Mouse (Mus musculus) midbrain, embryonic 12.5 days (tissue): ENCODE measurements around the gene Rpl3l. TPM values are rescaled to one million over a fixed set of nuclear protein-coding genes. Genes with fewer than 3 reads are reported as not detected.

Source experiments
- ATAC-seq: fragments of 200-750 bp; cut with Nextera tagmentation; 2 replicates; pipeline ENCODE4 v1.8.0; 2017; ENCODE audit warnings: low read depth, moderate TSS enrichment, moderate library complexity; ENCODE audit not compliant: low FRiP score
- H3K27ac ChIP-seq: fragments of 300-500 bp; sonication (generic); replicated peaks from 2 replicates; pipeline ENCODE4 v1.5.1; 2016; ENCODE audit warnings: mild to moderate bottlenecking
- H3K27me3 ChIP-seq: fragments of 300-500 bp; sonication (generic); 2 replicates; pipeline ENCODE4 v1.6.1; 2016; ENCODE audit warnings: mild to moderate bottlenecking
- H3K36me3 ChIP-seq: fragments of 300-500 bp; sonication (generic); 2 replicates; pipeline ENCODE4 v1.6.1; 2016
- H3K4me1 ChIP-seq: fragments of 300-500 bp; sonication (generic); 2 replicates; pipeline ENCODE4 v1.6.1; 2016
- H3K4me2 ChIP-seq: fragments of 300-500 bp; sonication (generic); replicated peaks from 2 replicates; pipeline ENCODE4 v1.6.1; 2016; ENCODE audit warnings: mild to moderate bottlenecking, moderate library complexity
- H3K4me3 ChIP-seq: fragments of 300-500 bp; sonication (generic); 2 replicates; pipeline ENCODE4 v1.5.1; 2016; ENCODE audit warnings: mild to moderate bottlenecking
- H3K9ac ChIP-seq: fragments of 300-500 bp; sonication (generic); replicated peaks from 2 replicates; pipeline ENCODE4 v1.6.1; 2016; ENCODE audit warnings: mild to moderate bottlenecking, moderate library complexity
- H3K9me3 ChIP-seq: fragments of 300-500 bp; sonication (generic); 2 replicates; pipeline ENCODE4 v1.6.1; 2016; ENCODE audit warnings: mild to moderate bottlenecking
- WGBS: fragments of 180-500 bp; shearing (Covaris S2); methylation state at CpG from one replicate; pipeline ENCODE4 v1.1.7; 2016; 5-methylcytosine and 5-hydroxymethylcytosine counted together
- polyA plus RNA-seq: library from polyadenylated mRNA; unstranded; fragments of >200 nt; fragmentation: Nextera tagmentation; extraction: Ambion mirVana; gene quantifications from 2 replicates; pipeline ENCODE4 v1.2.1, GENCODE M21; 2016

The Rpl3l gene
- polyA plus RNA-seq, 1 experiment from 2014 or later, result not detected

DNA sequence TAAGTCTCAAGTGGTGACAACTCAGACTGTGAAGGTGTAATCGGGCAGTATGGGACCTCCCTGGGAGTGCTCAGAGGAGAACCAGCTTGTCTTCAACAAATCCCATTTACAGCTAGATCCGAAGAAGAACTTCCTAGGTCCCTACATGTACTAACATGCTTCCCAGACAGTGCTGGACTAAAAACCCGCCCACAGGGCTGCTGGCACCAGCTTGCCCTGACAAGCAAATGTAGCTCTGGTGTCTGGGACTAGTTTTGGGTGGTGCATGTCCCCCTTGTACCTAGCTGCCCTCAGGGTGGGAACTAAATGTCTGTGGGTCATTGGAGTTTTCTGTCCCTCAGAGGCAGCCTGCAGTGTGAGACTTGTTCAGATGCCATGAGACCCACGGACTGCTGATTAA is 23.9 kb downstream of the Rpl3l start:
- Histone ChIP-seq H3K9ac (no peak overlapping the region), H3K27me3 (peaks cover 86% of the 10 kb centered on the region), H3K4me3 (no peak overlapping the region), H3K9me3 (no peaks in the 10 kb centered on the region), H3K4me1 (peaks cover 14% of the 10 kb centered on the region), H3K27ac (no peak overlapping the region), H3K36me3 (no peaks in the 10 kb centered on the region), H3K4me2 (no peak overlapping the region)
- no peak for ATAC-seq
- 21% methylated on average over 4 of the region's 4 CpGs for WGBS

DNA sequence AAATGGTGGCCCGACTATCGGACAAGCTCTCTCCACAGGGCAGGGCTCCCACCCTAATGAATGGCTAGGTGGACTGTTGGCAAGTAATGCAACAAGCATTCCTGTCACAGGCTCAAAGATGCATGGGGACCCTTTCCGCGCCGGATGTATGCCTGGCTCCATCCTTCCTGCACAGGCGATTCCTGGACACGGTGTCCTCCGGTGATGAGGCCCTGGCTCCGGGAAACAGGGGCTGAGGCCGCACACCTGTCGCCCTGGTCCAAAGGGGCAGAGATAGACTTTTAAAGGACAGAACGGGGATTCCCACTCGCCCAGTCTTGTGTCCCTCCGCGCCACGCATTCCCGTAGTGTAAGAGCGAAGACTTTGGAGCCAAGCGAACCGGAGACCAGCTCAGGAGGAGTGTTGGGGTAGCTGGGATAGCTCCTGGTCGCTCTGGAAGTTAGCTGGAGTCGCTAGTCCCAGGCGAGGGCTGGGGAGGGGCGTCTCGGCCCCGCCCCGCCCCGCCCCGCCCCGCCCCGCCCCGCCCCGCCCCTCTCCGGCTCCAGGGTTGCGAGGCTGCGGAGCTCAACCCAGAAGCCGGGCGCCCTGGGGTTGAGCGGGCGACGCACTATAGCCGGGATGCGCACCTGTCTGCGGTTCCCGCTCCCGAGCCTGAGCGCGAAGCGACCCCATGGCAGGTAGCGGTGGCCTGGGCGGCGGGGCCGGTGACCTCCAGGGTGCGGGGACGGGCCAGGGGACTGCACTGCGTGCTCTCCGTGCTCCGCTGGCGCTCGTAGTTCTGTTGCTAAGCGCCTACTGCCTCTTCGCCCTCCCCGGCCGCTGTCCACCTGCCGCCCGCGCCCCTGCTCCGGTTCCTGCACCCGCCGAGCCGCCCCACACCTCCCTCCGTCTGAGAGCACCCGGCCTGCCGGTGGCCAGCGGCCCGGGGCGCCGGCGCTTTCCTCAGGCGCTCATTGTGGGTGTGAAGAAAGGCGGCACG is 25.1 kb downstream of the Rpl3l start, which contains the start of gene Hs3st6:
Gene Hs3st6 (plus strand): TSS at position 574 of the 980 bp plus-strand sequence.
- Histone ChIP-seq H3K9ac (peak within 1 kb of the TSS; percentile 47), H3K27ac (no peak within 1 kb of the TSS), H3K4me2 (peak within 1 kb of the TSS; percentile 96), H3K4me1 (peaks cover 14% of the 10 kb centered on the region), H3K4me3 (peak within 1 kb of the TSS; percentile 55), H3K27me3 (peaks cover 82% of the 10 kb centered on the region), H3K36me3 (no peaks in the 10 kb centered on the region), H3K9me3 (no peaks in the 10 kb centered on the region)
- peak; percentile 75 for ATAC-seq
- WGBS, result 1% methylated on average over 58 of the region's 82 CpGs

DNA sequence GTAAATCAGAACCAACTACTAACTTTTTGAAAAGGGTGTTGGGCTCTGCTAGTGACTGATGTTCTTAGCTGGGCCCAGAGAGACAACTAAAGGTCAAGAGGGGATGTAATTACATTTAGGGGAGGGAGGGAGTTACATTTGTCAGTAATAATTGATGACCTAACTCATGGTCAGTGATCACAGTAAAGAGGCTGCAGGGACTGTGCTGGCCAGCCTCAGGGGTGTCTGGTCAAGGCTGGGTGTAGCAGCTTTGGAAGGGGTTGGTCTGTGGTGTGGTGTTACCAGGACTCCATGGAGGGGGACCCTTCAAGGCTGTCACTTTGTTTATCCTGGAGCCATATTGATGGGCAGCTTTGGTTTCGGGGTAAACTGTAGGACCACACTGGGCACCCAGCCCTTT is 29.8 kb downstream of the Rpl3l start:
- Histone ChIP-seq H3K9me3 (no peaks in the 10 kb centered on the region), H3K27me3 (peaks cover 57% of the 10 kb centered on the region), H3K4me1 (peaks cover 10% of the 10 kb centered on the region), H3K9ac (no peak overlapping the region), H3K4me2 (no peak overlapping the region), H3K27ac (no peak overlapping the region), H3K4me3 (no peak overlapping the region), H3K36me3 (no peaks in the 10 kb centered on the region)
- ATAC-seq, result no peak
- WGBS, result 94% methylated on average over 1 of the region's 1 CpGs

DNA sequence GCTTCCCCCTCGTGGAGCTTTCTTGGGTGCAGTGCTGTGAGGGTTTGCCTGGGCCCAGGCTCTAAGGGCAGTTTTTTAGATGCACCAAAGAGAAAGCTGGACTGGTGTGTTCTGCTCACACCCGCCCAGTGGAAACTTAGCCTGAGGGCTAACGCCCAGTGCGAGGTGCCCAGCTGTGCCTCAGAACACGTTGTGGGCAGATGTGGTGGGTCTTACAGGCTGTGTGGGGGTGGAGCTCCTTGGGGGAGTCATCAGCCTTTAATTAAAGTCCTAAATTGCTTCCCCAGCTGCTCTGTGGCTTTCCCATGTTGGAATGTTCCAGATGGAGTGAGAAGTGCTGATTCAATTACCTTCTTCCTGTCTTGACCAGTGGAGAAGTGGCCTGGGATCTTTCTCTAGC is 33.5 kb downstream of the Rpl3l start:
- ATAC-seq, result no peak
- Histone ChIP-seq H3K27me3 (peaks cover 20% of the 10 kb centered on the region), H3K4me2 (no peak overlapping the region), H3K4me1 (no peaks in the 10 kb centered on the region), H3K9ac (no peak overlapping the region), H3K36me3 (no peaks in the 10 kb centered on the region), H3K27ac (no peak overlapping the region), H3K4me3 (no peak overlapping the region), H3K9me3 (no peaks in the 10 kb centered on the region)
- WGBS, result 59% methylated on average over 5 of the region's 5 CpGs

DNA sequence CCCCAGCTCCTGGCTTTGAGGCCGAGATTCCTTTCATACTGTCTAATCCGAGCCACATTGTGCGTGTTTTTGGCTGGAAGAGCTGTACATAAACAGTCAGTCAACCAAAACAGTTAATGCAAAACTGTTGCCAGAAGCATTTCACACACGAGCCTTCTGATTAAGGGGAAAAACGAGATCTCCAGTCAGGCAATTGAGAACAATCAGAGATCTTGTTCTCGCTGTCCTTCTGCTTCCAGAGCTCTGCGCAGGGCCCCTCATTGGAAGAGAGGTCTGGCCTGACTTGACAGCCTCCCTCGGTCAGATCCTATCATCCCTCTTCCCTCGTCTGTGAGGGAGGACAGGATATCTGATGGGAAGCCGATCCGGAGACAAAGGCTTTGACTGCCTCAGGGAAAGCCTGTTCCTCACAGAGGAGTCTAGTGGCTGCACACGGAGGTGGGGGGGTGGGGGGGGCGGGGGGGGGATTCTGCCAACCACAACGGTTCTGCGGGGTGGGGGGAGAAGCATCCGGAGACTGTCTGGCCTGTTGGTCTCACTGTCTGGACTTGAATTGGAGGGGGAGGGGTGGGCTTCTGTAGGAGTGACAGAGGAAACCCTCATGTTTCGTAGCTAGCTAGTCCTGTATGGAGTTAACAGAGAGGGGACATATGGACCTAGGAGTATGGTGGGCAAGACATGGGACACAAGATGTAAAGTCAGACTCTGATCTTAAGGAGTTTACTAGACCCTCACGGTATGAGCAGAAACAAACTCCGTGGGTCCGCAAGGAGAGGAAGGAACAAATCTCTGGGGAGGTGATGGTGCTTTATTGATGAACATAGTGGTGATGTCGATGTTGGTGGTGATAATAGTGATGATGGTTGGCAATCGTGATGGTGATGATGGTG is 37.6 kb downstream of the Rpl3l start:
- H3K36me3 ChIP-seq, result no peaks in the 10 kb centered on the region
- H3K9me3 ChIP-seq, result no peaks in the 10 kb centered on the region
- H3K4me3 ChIP-seq, result no peak overlapping the region
- H3K4me1 ChIP-seq, result 0 out of 2 replicates have a peak, but pooled peaks cover 3% of the 10 kb centered on the region
- 58% methylated on average over 21 of the region's 22 CpGs for WGBS
- ATAC-seq, result no peak
- H3K9ac ChIP-seq, result no peak overlapping the region
- no peak overlapping the region for H3K4me2 ChIP-seq
- no peak overlapping the region; the same call in 1 of the 2 replicates for H3K27ac ChIP-seq
- peaks cover 13% of the 10 kb centered on the region; the same call in 1 of the 2 replicates for H3K27me3 ChIP-seq

DNA sequence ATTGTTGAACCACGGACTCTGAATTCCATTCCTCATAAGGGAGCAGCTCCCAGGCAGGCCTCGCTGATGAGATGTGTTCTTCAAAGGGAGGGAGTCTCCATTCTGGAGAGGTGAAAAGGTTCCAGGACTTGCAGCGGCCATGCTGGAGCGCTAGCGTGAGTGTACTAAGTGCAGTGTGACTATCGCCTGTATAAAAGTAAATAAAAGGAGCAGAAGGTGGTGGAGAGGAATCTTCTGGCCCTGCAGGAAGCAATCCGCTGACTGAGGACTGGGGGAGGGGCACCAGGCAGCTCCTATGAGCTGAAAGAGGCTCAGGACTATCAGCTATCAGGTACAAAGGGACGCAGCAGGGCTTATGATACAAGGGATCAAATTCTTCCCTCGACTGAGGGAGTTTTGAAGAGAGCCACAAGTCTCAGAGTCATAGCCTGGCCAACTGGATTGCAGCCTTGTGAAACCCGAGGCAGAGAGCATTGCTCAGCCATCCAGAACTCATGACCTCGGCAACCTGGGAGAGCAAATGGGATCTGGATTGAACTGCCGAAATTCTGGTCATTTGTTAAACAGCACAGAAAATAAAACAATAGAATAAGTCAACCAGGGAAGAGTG is 38.8 kb downstream of the Rpl3l start:
- no peak for ATAC-seq
- Histone ChIP-seq H3K4me1 (0 out of 2 replicates have a peak, but pooled peaks cover 3% of the 10 kb centered on the region), H3K4me2 (no peak overlapping the region), H3K36me3 (no peaks in the 10 kb centered on the region), H3K9me3 (no peaks in the 10 kb centered on the region), H3K27me3 (peaks cover 9% of the 10 kb centered on the region; the same call in 1 of the 2 replicates), H3K27ac (no peak overlapping the region), H3K4me3 (no peak overlapping the region), H3K9ac (no peak overlapping the region)
- WGBS, result 24% methylated on average over 12 of the region's 12 CpGs

DNA sequence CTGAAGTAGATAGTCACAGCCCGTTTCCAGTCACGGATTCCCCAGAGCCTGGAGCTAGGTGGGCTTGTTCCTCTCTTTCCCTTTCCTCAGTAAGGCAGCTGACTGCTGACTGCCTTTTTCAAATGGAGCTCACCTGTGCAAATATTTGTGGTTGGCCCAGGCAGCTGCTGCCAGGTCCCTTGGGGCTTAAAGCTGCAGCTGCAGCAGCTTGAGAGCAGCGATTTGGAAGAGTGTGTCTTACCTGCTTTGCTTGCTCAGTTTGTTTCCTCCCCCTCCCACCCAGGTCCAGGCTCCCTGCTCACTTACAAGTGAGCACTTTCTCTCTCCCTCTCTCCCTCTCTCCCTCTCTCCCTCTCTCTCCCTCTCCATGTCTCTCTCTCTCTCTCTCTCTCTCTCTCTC is 41.5 kb downstream of the Rpl3l start:
- H3K36me3 ChIP-seq, result no peaks in the 10 kb centered on the region
- no peak overlapping the region for H3K27ac ChIP-seq
- H3K4me3 ChIP-seq, result no peak overlapping the region
- 0 out of 2 replicates have a peak, but pooled peaks cover 3% of the 10 kb centered on the region for H3K4me1 ChIP-seq
- peaks cover 7% of the 10 kb centered on the region; the same call in 1 of the 2 replicates for H3K27me3 ChIP-seq
- H3K9me3 ChIP-seq, result no peaks in the 10 kb centered on the region
- no peak overlapping the region for H3K4me2 ChIP-seq
- H3K9ac ChIP-seq, result no peak overlapping the region
- WGBS, result 45% methylated on average over 3 of the region's 3 CpGs
- ATAC-seq, result no peak

DNA sequence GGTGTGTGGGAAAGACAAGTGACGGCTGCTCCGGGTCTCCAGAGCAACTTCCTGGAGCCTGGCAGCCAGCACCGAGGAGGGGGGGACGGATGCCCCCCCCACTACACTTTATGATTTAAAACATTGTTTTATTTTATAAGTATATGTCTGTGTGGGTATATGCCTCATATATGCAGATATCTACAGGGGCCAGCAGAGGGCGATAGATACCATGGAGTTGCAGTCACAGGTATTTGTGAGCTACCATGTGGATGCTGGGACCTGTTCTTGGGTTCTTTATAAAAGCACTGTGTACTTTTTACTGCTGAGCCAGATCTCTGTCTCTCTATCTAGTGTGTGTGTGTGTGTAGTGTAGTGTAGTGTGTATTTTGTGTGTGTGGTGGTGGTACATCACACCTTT is 45.6 kb downstream of the Rpl3l start:
- WGBS, result 77% methylated on average over 5 of the region's 5 CpGs
- no peak for ATAC-seq

DNA sequence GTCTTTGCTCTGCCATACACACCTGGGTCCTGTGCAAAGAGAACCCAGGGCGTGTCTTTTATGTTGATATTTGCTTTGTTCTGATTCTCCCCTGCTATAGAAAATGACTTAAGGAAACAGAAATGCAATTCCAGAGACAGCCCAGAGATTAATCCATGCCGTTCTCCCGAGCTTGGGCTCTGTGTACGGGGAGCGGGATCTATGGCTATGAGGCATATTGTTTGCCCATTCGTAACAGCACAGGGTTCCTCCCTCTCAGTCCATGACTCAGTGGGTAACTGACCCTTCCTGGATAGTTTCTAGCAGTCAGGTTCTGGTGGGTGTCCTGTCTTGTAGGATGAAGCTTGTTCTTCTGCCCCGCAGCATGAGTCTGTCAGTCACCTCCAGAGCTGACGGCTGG is 47.6 kb downstream of the Rpl3l start:
- ATAC-seq, result no peak
- no peaks in the 10 kb centered on the region for H3K27me3 ChIP-seq
- H3K36me3 ChIP-seq, result no peaks in the 10 kb centered on the region
- 80% methylated on average over 8 of the region's 8 CpGs for WGBS
- no peaks in the 10 kb centered on the region for H3K4me1 ChIP-seq
- no peak overlapping the region for H3K4me3 ChIP-seq
- no peak overlapping the region for H3K9ac ChIP-seq
- no peaks in the 10 kb centered on the region for H3K9me3 ChIP-seq
- H3K27ac ChIP-seq, result no peak overlapping the region
- no peak overlapping the region for H3K4me2 ChIP-seq

More for the DNA sequence above, 45.6 kb downstream of the Rpl3l start:
- Histone ChIP-seq H3K9ac (no peak overlapping the region), H3K27ac (no peak overlapping the region), H3K4me1 (no peaks in the 10 kb centered on the region), H3K36me3 (no peaks in the 10 kb centered on the region), H3K4me2 (no peak overlapping the region), H3K27me3 (peaks cover 4% of the 10 kb centered on the region; the same call in 1 of the 2 replicates), H3K4me3 (no peak overlapping the region), H3K9me3 (no peaks in the 10 kb centered on the region)

DNA sequence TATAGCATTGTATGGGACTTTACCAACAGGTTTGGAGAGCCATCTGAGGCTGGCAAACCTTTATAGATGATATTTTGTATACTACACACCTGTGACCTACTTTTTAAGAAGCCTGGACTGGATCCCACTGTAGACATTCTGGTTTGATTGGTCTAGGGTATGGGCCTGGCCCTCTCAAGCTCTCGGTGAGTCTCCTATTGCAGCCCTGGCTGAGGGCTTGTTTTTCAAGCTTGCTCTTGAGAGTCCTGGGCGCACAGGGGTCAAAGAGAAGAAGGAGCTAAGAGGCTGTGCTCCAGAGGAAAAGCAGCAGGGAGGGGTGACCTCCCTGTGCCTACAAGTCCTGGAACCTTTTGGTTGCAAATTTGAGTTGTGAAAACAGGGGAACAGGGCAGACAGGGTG is 49.5 kb downstream of the Rpl3l start:
- no peaks in the 10 kb centered on the region for H3K4me1 ChIP-seq
- no peaks in the 10 kb centered on the region for H3K9me3 ChIP-seq
- H3K4me2 ChIP-seq, result no peak overlapping the region
- H3K36me3 ChIP-seq, result no peaks in the 10 kb centered on the region
- no peak overlapping the region for H3K9ac ChIP-seq
- no peak overlapping the region for H3K27ac ChIP-seq
- no peak for ATAC-seq
- WGBS, result 78% methylated on average over 2 of the region's 2 CpGs
- no peaks in the 10 kb centered on the region for H3K27me3 ChIP-seq
- no peak overlapping the region for H3K4me3 ChIP-seq

DNA sequence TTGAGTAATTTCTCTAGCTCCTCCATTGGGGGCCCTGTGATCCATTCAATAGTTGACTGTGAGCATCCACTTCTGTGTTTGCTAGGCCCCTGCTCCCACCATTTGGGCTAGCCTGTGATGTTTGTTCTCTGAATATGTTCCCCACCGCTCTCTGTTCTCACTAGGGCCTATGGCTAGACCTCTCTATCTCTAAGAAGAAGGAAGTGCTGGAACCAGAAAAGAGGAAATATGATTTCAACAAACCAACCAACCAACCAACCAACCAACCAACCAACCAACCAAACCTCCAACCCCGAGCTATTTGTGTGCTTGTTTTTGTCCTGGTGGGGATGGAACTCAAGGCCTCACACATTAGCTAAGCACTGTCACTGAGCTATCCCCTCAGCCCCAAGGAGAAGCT is 53.2 kb downstream of the Rpl3l start:
- Histone ChIP-seq H3K9ac (no peak overlapping the region), H3K4me2 (no peak overlapping the region), H3K4me3 (no peak overlapping the region), H3K27ac (no peak overlapping the region), H3K4me1 (no peaks in the 10 kb centered on the region), H3K36me3 (no peaks in the 10 kb centered on the region), H3K9me3 (no peaks in the 10 kb centered on the region), H3K27me3 (no peaks in the 10 kb centered on the region)
- no peak for ATAC-seq
- 88% methylated on average over 2 of the region's 2 CpGs for WGBS
